Mouse (Mus musculus) midbrain, postnatal 0 days (tissue): Measurements from ENCODE around the gene 2700097O09Rik. TPM values are rescaled to one million over a fixed set of nuclear protein-coding genes. Genes with fewer than 3 reads are reported as not detected.
"Not testable (repeated sequence)": the region's sequence is repeated elsewhere in the genome, so short reads cannot be mapped to it uniquely, and the experiment has no call there.

Experiments
- ATAC-seq: fragments of 200-750 bp; cut with Nextera tagmentation; 2 replicates; pipeline ENCODE4 v1.8.0; 2017; ENCODE audit warnings: moderate number of reproducible peaks, mild to moderate bottlenecking, moderate TSS enrichment, moderate library complexity; ENCODE audit not compliant: low FRiP score
- DNase-seq: peaks from one replicate; pipeline ENCODE4 v3.0.0-alpha.2; 2015; ENCODE audit warnings: low spot score
- H3K27ac ChIP-seq: fragments of 300-500 bp; sonication (generic); 2 replicates; pipeline ENCODE4 v1.5.1; 2014; ENCODE audit warnings: low read depth, mild to moderate bottlenecking, low read length, mixed read lengths
- H3K27me3 ChIP-seq: fragments of 300-500 bp; sonication (generic); 2 replicates; pipeline ENCODE4 v1.6.1; 2014; ENCODE audit warnings: low read length, control low read depth, mixed read lengths; ENCODE audit not compliant: insufficient read depth
- H3K36me3 ChIP-seq: fragments of 300-500 bp; sonication (generic); 2 replicates; pipeline ENCODE4 v1.6.1; 2014; ENCODE audit warnings: low read length, control low read depth, mixed read lengths; ENCODE audit not compliant: insufficient read depth
- H3K4me1 ChIP-seq: fragments of 300-500 bp; sonication (generic); 2 replicates; pipeline ENCODE4 v1.6.1; 2014; ENCODE audit warnings: mild to moderate bottlenecking, control low read depth, antibody characterized with exemption, low read length, mixed read lengths; ENCODE audit not compliant: insufficient read depth
- H3K4me2 ChIP-seq: fragments of 300-500 bp; sonication (generic); 2 replicates; pipeline ENCODE4 v1.6.1; 2014; ENCODE audit warnings: low read depth, mild to moderate bottlenecking, low read length, mixed read lengths; ENCODE audit not compliant: poor library complexity, severe bottlenecking
- H3K4me3 ChIP-seq: fragments of 300-500 bp; sonication (generic); 2 replicates; pipeline ENCODE4 v1.5.1; 2014; ENCODE audit warnings: low read depth, mild to moderate bottlenecking, low read length, moderate library complexity
- H3K9ac ChIP-seq: fragments of 300-500 bp; sonication (generic); replicated peaks from 2 replicates; pipeline ENCODE4 v1.6.1; 2014; ENCODE audit warnings: mild to moderate bottlenecking, low read length, moderate library complexity, mixed read lengths; ENCODE audit not compliant: poor library complexity, severe bottlenecking
- H3K9me3 ChIP-seq: fragments of 300-500 bp; sonication (generic); 2 replicates; pipeline ENCODE4 v1.6.1; 2016; ENCODE audit warnings: low read length, control low read depth
- CTCF ChIP-seq: IDR thresholded peaks from 2 replicates; pipeline ENCODE4 v1.5.1; 2016; ENCODE audit warnings: antibody characterized with exemption, mild to moderate bottlenecking
- WGBS: fragments of 180-500 bp; shearing (Covaris S2); extraction: QIAGEN DNeasy Blood & Tissue Kit; methylation state at CpG from one replicate; pipeline ENCODE4 v1.1.7; 2014; 5-methylcytosine and 5-hydroxymethylcytosine counted together
- polyA plus RNA-seq: library from polyadenylated mRNA; unstranded; fragments of >200 nt; fragmentation: Nextera tagmentation; extraction: Ambion mirVana; gene quantifications from 2 replicates; pipeline ENCODE4 v1.2.1, GENCODE M21; 2015
- total RNA-seq: library from RNA; depleted of rRNA; stranded (reverse); fragments of >200 nt; gene quantifications from 2 replicates; pipeline ENCODE4 v1.2.3, GENCODE M21; 2014

2700097O09Rik gene
- total and polyA plus RNA-seq, 2 experiments from 2014 or later = 12.4 to 18.5 TPM

GRCm38 (mm10) chr12:55007361-55008008 lies 72.4 kb downstream of the 2700097O09Rik start:
- Histone ChIP-seq H3K4me2 (no peak overlapping the region), H3K27me3 (no peaks in the 10 kb centered on the region), H3K27ac (no peak overlapping the region), H3K9me3 (no peaks in the 10 kb centered on the region), H3K4me1 (no peaks in the 10 kb centered on the region), H3K9ac (no peak overlapping the region), H3K36me3 (no peaks in the 10 kb centered on the region), H3K4me3 (no peak overlapping the region)
- TF ChIP-seq CTCF = no peak
- DNase-seq (no peak), ATAC-seq (no peak)
- 89% methylated on average over 14 of the region's 14 CpGs for WGBS

GRCm38 (mm10) chr12:55006071-55006470 lies 73.8 kb downstream of the 2700097O09Rik start:
- TF ChIP-seq CTCF = no peak
- DNase-seq (no peak), ATAC-seq (no peak)
- WGBS = 93% methylated on average over 7 of the region's 7 CpGs
- Histone ChIP-seq H3K4me2 (no peak overlapping the region), H3K27ac (no peak overlapping the region), H3K27me3 (no peaks in the 10 kb centered on the region), H3K4me1 (no peaks in the 10 kb centered on the region), H3K9me3 (no peaks in the 10 kb centered on the region), H3K9ac (no peak overlapping the region), H3K4me3 (no peak overlapping the region), H3K36me3 (no peaks in the 10 kb centered on the region)

- H3K4me2 ChIP-seq = no peak overlapping the region
- 91% methylated on average over 3 of the region's 3 CpGs for WGBS
- no peak for ATAC-seq
- H3K4me1 ChIP-seq = no peaks in the 10 kb centered on the region
- no peak for DNase-seq
- no peaks in the 10 kb centered on the region for H3K27me3 ChIP-seq
- H3K27ac ChIP-seq = no peak overlapping the region
- H3K36me3 ChIP-seq = no peaks in the 10 kb centered on the region
- no peaks in the 10 kb centered on the region for H3K9me3 ChIP-seq
- no peak overlapping the region for H3K9ac ChIP-seq
- no peak overlapping the region for H3K4me3 ChIP-seq
- no peak for TF ChIP-seq CTCF
These were observed 75.5 kb downstream of the 2700097O09Rik start for GRCm38 (mm10) chr12:55004396-55004795.

- 89% methylated on average over 5 of the region's 5 CpGs for WGBS
- H3K27ac ChIP-seq = no peak overlapping the region
- H3K9me3 ChIP-seq = no peaks in the 10 kb centered on the region
- no peaks in the 10 kb centered on the region for H3K36me3 ChIP-seq
- DNase-seq (no peak), ATAC-seq (no peak)
- no peaks in the 10 kb centered on the region for H3K4me1 ChIP-seq
- no peaks in the 10 kb centered on the region for H3K27me3 ChIP-seq
- no peak overlapping the region for H3K4me3 ChIP-seq
- H3K9ac ChIP-seq = no peak overlapping the region
- no peak for TF ChIP-seq CTCF
- no peak overlapping the region for H3K4me2 ChIP-seq
These were observed 76.1 kb downstream of the 2700097O09Rik start for GRCm38 (mm10) chr12:55003843-55004242.

- not testable (repeated sequence) for H3K4me3 ChIP-seq, H3K4me2 ChIP-seq, ATAC-seq, H3K9me3 ChIP-seq, H3K9ac ChIP-seq, H3K27me3 ChIP-seq, H3K36me3 ChIP-seq, H3K27ac ChIP-seq, DNase-seq, H3K4me1 ChIP-seq
- 95% methylated on average over 7 of the region's 7 CpGs for WGBS
These were observed 77.4 kb downstream of the 2700097O09Rik start for GRCm38 (mm10) chr12:55002532-55002931.

GRCm38 (mm10) chr12:54999016-54999690 lies 80.8 kb downstream of the 2700097O09Rik start:
- Histone ChIP-seq H3K27ac (no peak overlapping the region), H3K36me3 (no peaks in the 10 kb centered on the region), H3K4me1 (no peaks in the 10 kb centered on the region), H3K27me3 (no peaks in the 10 kb centered on the region), H3K9ac (no peak overlapping the region), H3K9me3 (no peaks in the 10 kb centered on the region), H3K4me3 (no peak overlapping the region), H3K4me2 (no peak overlapping the region)
- no peak for TF ChIP-seq CTCF
- no peak for DNase-seq
- WGBS = 87% methylated on average over 14 of the region's 14 CpGs
- no peak for ATAC-seq
